Mouse (Mus musculus) cerebellum, postnatal 10 days (tissue): ENCODE measurements around the gene Aifm1.
"Not testable (repeated sequence)": the region's sequence is repeated elsewhere in the genome, so short reads cannot be mapped to it uniquely, and the experiment has no call there.

Source experiments
- DNase-seq, 2 experiments: peaks; one replicate each; pipeline ENCODE4 v3.0.0; 2021; ENCODE audit warnings: mixed read lengths in 2 of 2

Gene Aifm1

GRCm38 (mm10) chrX:48456956-48457355 is 56.4 kb downstream of the Aifm1 start:
- DNase-seq: no peak

DNA sequence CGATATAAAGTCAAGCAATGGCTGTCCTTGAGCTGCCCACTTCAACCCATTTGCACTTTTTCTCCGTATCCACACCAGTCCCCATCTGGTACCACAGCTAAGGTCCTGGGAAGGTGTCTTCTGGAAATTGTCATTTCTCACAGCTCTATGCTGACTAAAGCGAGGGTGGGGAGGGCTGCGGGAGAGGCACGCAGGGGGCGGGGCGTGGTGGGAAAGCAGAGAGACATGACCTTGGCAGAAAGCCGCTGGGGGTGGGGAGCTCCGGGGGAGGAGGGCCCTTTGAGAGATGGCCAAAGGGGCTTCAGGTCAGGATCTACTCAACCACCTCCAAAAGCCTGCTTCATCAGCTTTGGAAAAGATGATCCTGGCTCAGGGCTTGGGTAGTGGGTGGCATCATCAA is 58.3 kb downstream of the Aifm1 start:
- peak in 1 of 2 experiments; percentile 14 for DNase-seq

DNA sequence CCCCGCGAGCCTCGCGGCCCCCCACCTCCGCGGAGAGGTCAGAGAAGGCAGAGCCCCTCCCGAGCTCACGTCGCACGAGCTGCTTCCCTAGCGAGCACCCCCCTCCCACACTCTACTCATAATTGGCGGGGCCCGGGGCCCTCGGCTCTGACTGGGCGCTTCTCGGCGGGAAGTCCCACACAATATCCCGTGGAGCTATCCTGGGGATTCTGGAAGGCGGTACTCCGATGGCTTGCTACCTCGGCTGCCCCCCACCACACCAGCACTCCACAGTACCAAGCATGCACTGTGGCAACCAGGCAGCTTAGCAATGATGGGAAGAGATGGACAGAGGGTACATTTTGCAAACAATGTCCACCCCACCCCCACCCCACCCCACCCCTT is 58.9 kb downstream of the Aifm1 start:
- no peak for DNase-seq

- peak in 1 of 2 experiments; percentile 35 for DNase-seq
Measured at GRCm38 (mm10) chrX:48453736-48454494, 59.4 kb downstream of the Aifm1 start.

DNA sequence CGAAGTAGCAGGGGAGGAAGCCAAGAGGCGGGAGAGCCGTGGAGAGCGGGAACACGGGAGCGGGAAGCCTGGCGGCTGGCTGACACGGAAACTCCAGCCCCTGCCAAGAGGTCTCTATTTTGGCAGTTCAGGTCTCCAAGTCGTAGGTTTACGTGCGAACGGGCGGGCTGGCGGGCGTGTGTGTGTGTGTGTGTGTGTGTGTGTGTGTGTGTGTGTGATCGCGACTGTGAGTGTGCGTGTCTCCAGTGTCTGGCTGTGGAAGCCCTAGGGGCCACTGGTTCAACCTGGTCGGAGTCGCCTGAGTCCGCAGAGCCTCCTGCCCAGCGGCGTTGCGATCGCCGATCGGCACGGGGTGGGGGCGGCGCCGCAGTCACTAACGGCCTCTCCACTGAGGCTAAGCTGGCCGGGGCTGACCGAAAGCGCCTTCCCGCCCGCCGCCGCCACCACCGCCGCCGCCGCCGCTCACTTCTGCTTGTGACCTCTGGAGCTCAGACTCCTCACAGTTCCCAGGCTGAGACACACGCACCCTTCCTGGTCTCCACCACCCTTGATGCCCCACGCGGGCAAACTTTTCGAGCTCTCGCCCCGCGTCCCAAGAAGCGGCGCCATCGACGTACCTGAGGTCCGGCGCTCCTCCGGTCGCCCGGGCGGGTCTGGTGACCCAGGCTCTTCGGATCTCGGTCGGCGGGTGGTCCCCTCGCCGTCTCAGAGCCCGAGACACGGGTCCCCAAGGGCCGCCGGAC is 60.3 kb downstream of the Aifm1 start:
- DNase-seq: peak in 1 of 2 experiments; percentile 15

DNA sequence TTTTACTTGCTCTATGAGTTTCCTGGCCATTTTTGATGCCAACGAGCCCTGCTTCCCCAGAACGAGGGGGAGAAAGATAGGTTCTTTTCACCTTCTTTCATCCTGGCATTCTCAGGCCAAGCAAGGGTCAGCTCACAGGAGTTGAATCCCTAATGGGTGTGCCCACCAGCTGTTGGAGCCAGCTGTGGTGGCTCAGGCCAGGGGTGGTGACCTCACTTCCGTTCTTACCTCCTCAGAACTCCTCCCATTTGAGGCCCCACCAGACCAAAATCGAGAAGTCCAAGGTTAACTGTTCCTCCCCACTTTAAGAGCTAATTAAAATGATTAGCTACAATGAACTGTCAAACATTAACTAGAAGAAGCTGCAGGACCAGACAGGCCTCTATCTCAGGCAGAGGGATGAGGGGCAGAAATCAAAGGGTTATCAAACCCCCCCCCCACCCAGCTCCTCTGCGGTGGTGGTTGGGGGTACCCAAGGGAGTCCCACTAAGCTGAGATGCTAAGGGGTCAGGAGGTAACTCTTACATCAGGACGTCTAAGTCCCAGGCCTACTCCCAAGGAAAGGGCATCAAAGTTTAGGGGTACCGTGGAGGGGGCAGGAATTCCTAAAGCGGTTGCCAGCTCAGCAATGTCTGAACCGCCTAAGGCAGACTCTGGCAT is 61.0 kb downstream of the Aifm1 start:
- no peak for DNase-seq

DNA sequence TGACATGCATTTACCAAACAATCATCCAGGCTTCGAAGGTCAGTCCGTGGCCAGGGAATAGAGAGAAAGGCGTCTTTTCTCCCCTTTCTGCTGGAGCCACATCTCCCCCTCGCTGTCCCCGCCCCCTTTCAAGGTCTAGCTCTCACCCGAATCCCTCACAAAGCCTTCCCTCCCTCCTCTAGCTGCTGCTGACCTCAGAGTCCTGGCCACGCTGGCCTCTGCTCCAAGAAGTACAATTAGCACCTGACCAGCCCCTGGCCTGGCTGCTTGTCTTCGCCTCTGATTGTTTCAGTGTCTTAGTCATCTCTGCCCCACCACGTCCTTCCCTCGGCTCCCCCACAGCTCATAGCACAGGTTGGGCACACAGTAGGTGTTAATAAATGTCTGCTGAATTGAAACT is 63.7 kb downstream of the Aifm1 start:
- no peak for DNase-seq

GRCm38 (mm10) chrX:48444677-48445076 is 68.7 kb downstream of the Aifm1 start:
- DNase-seq: no peak

- DNase-seq: no peak
Measured at GRCm38 (mm10) chrX:48441954-48442353, 71.4 kb downstream of the Aifm1 start.

GRCm38 (mm10) chrX:48441548-48441947 is 71.8 kb downstream of the Aifm1 start:
- no peak for DNase-seq

DNA sequence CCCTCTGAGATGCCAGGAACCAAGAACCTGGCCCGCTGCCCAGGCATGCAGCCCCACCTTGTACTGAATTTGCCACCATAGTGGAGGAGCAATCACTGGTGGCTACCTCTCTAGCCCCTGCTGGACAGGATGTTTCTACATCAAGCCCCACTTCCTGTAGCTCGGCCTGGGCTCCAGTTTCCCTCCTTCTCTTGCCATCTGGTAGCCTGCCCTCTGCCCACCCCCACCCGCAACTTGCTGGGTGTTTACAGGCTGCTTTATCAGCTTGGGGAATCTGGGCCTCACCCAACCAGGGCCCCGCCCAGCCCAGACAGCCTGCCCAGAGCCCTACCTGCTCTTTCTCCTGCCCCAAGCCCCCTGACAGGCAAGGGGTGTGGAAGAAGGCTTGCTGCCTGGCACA is 74.3 kb downstream of the Aifm1 start:
- peak in 1 of 2 experiments; percentile 28 for DNase-seq

DNA sequence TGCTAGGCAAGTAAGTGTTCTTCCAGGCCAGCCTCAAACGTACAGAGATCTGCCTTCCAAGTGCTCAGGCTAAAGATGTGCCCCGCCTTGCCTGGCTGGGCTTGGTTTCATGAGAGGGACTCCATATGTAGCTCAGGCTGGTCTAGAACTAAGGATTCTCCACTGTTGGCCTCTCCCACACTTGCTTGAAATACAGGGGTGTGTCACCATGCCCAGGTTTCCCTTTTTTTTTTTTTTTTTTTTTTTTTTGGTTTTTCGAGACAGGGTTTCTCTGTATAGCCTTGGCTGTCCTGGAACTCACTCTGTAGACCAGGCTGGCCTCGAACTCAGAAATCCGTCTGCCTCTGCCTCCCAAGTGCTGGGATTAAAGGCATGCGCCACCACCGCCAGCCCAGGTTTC is 77.3 kb downstream of the Aifm1 start:
- DNase-seq: not testable (repeated sequence)

DNA sequence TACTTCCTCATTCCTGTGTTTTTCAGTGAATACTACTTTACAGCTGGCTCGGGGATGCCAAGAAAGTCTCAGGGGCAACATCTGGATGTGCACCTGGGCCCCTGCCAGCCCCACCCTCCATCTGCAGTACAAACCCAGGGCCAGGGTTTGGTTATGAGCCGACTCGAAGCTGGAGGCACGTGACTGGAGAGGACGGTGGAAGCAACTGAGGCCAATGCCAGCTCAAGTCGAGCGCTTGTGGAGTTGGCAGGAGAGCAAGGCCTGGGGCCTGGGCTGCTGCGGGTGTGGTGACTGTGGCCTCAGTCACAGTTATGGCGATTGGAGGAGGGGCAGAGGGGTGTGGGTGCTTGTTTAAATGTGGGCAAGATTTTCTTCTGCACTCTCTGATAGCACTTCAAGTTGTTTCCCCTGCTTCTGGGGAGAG is 77.9 kb downstream of the Aifm1 start:
- DNase-seq: peak; percentile 20 to 24

DNA sequence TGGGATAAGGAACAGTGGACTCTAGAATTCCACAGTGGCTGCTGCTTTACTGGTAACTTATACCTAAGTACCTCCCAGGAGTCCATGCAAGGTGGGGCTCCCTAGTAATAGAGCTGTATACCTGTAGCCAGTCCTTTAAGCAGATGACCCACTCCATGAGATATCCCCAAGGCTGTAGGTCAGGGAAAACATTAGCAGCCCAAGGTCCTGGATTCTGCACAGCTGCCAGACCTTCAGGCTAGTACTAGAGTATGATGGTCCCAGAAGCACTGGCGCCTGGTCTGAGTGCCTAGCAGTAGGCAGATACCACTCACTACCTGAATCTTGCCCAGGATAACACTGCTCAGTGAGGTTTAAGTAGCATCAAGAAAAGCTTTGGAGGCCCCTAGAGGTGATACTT is 79.1 kb downstream of the Aifm1 start:
- no peak for DNase-seq

DNA sequence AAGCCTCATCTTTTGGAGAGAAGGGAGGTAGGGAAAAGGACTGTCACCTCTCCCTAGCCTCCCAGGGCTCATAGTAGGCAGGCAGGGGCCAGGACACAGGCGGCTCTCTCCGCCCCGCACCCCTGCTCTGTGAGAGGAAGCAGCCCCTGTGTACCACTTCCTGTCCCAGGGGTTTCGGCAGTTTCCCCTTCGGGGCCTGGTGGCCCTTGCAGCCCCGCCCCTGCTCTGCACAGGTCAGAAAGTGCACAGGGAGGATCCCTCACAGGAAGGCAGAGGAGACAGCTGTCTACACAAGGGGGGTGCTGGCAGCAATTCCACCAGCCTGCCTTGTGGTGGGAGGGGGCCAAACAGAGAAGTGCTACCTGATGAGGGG is 79.8 kb downstream of the Aifm1 start:
- DNase-seq: peak; percentile 20 to 34

- no peak for DNase-seq
Measured at GRCm38 (mm10) chrX:48432599-48433526, 80.5 kb downstream of the Aifm1 start.

- no peak for DNase-seq
Measured at GRCm38 (mm10) chrX:48429538-48429937, 83.8 kb downstream of the Aifm1 start.

DNA sequence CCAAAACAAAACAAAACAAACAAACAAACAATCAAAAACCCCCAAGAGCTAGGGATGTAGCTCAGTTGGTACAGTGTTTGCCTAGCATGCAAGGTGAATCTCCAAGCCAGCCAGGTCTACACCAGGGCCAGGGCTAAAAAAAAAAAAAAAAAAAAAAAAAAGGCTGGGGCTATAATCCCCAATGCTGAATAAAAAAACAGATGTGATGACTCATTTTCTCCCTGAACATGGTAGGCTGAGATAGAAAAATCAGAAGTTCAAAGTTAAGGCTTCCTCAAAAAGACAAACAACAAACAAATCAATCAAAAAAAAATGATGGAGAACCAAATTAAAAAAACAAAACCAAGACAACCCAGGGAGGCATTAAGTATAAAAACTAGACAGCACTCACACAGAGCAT is 84.3 kb downstream of the Aifm1 start:
- DNase-seq: no peak

- DNase-seq: no peak
Measured at GRCm38 (mm10) chrX:48428642-48429041, 84.7 kb downstream of the Aifm1 start.

DNA sequence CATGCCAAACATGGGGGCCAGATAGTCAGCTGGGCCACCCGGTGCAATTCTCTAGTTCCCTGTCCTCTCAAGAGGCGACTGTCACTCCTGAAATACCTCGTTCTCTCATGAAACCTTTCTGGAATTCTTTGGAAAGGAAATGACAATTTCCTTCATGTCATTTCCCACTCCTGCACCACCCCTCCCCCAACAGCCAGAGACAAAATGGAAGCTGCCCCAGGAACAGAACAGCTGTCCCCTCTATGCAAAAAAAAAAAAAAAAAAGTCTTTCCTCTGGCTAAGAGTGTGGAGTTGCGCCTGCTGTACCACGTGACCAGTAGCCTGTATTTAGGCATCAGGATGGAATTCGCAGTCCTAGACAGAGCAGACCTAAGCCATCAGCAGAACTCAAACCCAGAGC is 85.1 kb downstream of the Aifm1 start:
- no peak for DNase-seq

DNA sequence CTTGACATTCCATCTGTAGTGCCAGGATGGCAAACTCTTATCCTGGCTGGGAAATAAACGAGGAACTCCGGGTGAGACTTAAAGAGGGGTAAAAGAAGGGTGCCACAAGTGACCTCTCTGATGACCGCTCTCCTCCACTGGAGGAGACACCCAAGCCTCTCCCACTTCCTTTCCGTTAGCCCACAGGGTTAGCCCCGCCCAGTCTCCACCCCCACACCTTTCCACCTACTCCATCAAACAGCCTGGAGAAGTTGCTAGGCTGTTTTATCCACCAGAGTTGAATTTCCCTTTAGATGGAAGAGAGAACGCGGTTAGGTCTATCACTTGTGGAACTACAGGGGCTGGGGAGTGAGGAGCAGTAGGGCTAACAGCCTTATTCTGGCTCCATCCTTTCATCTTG is 88.1 kb downstream of the Aifm1 start:
- no peak for DNase-seq
